Mouse (Mus musculus): ENCODE results near the gene Lman1l. TPM values are rescaled to one million over a fixed set of nuclear protein-coding genes. Genes with fewer than 3 reads are reported as not detected.

Gene Lman1l
- polyA plus RNA-seq (2011; ENCODE audit: insufficient read length, low read depth, missing spikeins): not detected in 2 replicates

GRCm38 (mm10) chr9:57620674-57621073 is at the start of gene Lman1l:
Lman1l (minus strand) TSS chr9:57620774.
- TF ChIP-seq CTCF (IDR thresholded peaks at IDR 0.05; ENCODE audit: borderline replicate concordance, insufficient read depth, low read length) (no peak), POLR2A (IDR thresholded peaks at IDR 0.05; ENCODE audit: low read depth, low read length) (no peak)
- Histone ChIP-seq H3K4me3 (ENCODE audit: insufficient read depth, low read length) (no peak within 1 kb of the TSS), H3K27ac (ENCODE audit: insufficient read depth, low read length) (no peak within 1 kb of the TSS), H3K4me1 (ENCODE audit: control insufficient read depth, insufficient read depth, low read length) (0 out of 2 replicates have a peak, but pooled peaks cover 1% of the 10 kb centered on the region)

GRCm38 (mm10) chr9:57669566-57669965 is 49.0 kb upstream of the Lman1l start:
- Histone ChIP-seq H3K4me3 (ENCODE audit: insufficient read depth, low read length) (no peak overlapping the region), H3K4me1 (ENCODE audit: control insufficient read depth, insufficient read depth, low read length) (no peaks in the 10 kb centered on the region), H3K27ac (ENCODE audit: insufficient read depth, low read length) (no peak overlapping the region)
- TF ChIP-seq CTCF (IDR thresholded peaks at IDR 0.05; ENCODE audit: borderline replicate concordance, insufficient read depth, low read length) (no peak), POLR2A (IDR thresholded peaks at IDR 0.05; ENCODE audit: low read depth, low read length) (no peak)

GRCm38 (mm10) chr9:57668277-57668676 is 47.7 kb upstream of the Lman1l start:
- Histone ChIP-seq H3K27ac (ENCODE audit: insufficient read depth, low read length) (no peak overlapping the region), H3K4me3 (ENCODE audit: insufficient read depth, low read length) (no peak overlapping the region), H3K4me1 (ENCODE audit: control insufficient read depth, insufficient read depth, low read length) (no peaks in the 10 kb centered on the region)
- TF ChIP-seq CTCF (IDR thresholded peaks at IDR 0.05; ENCODE audit: borderline replicate concordance, insufficient read depth, low read length): no peak
- no peak for TF ChIP-seq POLR2A (IDR thresholded peaks at IDR 0.05; ENCODE audit: low read depth, low read length)

- Histone ChIP-seq H3K4me3 (ENCODE audit: insufficient read depth, low read length) (no peak overlapping the region), H3K27ac (ENCODE audit: insufficient read depth, low read length) (no peak overlapping the region), H3K4me1 (ENCODE audit: control insufficient read depth, insufficient read depth, low read length) (no peaks in the 10 kb centered on the region)
- TF ChIP-seq CTCF (IDR thresholded peaks at IDR 0.05; ENCODE audit: borderline replicate concordance, insufficient read depth, low read length): no peak
- no peak for TF ChIP-seq POLR2A (IDR thresholded peaks at IDR 0.05; ENCODE audit: low read depth, low read length)
Measured at GRCm38 (mm10) chr9:57667817-57668216, 47.2 kb upstream of the Lman1l start.

GRCm38 (mm10) chr9:57667136-57667535 is 46.6 kb upstream of the Lman1l start:
- TF ChIP-seq POLR2A (IDR thresholded peaks at IDR 0.05; ENCODE audit: low read depth, low read length): no peak
- no peak for TF ChIP-seq CTCF (IDR thresholded peaks at IDR 0.05; ENCODE audit: borderline replicate concordance, insufficient read depth, low read length)
- no peak overlapping the region for H3K4me3 ChIP-seq (ENCODE audit: insufficient read depth, low read length)
- no peak overlapping the region for H3K27ac ChIP-seq (ENCODE audit: insufficient read depth, low read length)
- no peaks in the 10 kb centered on the region for H3K4me1 ChIP-seq (ENCODE audit: control insufficient read depth, insufficient read depth, low read length)

- Histone ChIP-seq H3K4me1 (ENCODE audit: control insufficient read depth, insufficient read depth, low read length) (no peaks in the 10 kb centered on the region), H3K27ac (ENCODE audit: insufficient read depth, low read length) (no peak overlapping the region), H3K4me3 (ENCODE audit: insufficient read depth, low read length) (no peak overlapping the region)
- TF ChIP-seq CTCF (IDR thresholded peaks at IDR 0.05; ENCODE audit: borderline replicate concordance, insufficient read depth, low read length) (no peak), POLR2A (IDR thresholded peaks at IDR 0.05; ENCODE audit: low read depth, low read length) (no peak)
Measured at GRCm38 (mm10) chr9:57666536-57666935, 46.0 kb upstream of the Lman1l start.

GRCm38 (mm10) chr9:57664616-57665015 is 44.0 kb upstream of the Lman1l start:
- H3K4me1 ChIP-seq (ENCODE audit: control insufficient read depth, insufficient read depth, low read length): no peaks in the 10 kb centered on the region
- no peak overlapping the region for H3K27ac ChIP-seq (ENCODE audit: insufficient read depth, low read length)
- H3K4me3 ChIP-seq (ENCODE audit: insufficient read depth, low read length): no peak overlapping the region
- TF ChIP-seq CTCF (IDR thresholded peaks at IDR 0.05; ENCODE audit: borderline replicate concordance, insufficient read depth, low read length) (no peak), POLR2A (IDR thresholded peaks at IDR 0.05; ENCODE audit: low read depth, low read length) (no peak)

GRCm38 (mm10) chr9:57661552-57661951 is 41.0 kb upstream of the Lman1l start:
- TF ChIP-seq POLR2A (IDR thresholded peaks at IDR 0.05; ENCODE audit: low read depth, low read length) (no peak), CTCF (IDR thresholded peaks at IDR 0.05; ENCODE audit: borderline replicate concordance, insufficient read depth, low read length) (no peak)
- Histone ChIP-seq H3K4me3 (ENCODE audit: insufficient read depth, low read length) (no peak overlapping the region), H3K27ac (ENCODE audit: insufficient read depth, low read length) (no peak overlapping the region), H3K4me1 (ENCODE audit: control insufficient read depth, insufficient read depth, low read length) (no peaks in the 10 kb centered on the region)

- Histone ChIP-seq H3K4me1 (ENCODE audit: control insufficient read depth, insufficient read depth, low read length) (no peaks in the 10 kb centered on the region), H3K4me3 (ENCODE audit: insufficient read depth, low read length) (no peak overlapping the region), H3K27ac (ENCODE audit: insufficient read depth, low read length) (no peak overlapping the region)
- TF ChIP-seq CTCF (IDR thresholded peaks at IDR 0.05; ENCODE audit: borderline replicate concordance, insufficient read depth, low read length) (no peak), POLR2A (IDR thresholded peaks at IDR 0.05; ENCODE audit: low read depth, low read length) (no peak)
Measured at GRCm38 (mm10) chr9:57660501-57660900, 39.9 kb upstream of the Lman1l start.

GRCm38 (mm10) chr9:57659774-57660173 is 39.2 kb upstream of the Lman1l start:
- Histone ChIP-seq H3K27ac (ENCODE audit: insufficient read depth, low read length) (no peak overlapping the region), H3K4me3 (ENCODE audit: insufficient read depth, low read length) (no peak overlapping the region), H3K4me1 (ENCODE audit: control insufficient read depth, insufficient read depth, low read length) (no peaks in the 10 kb centered on the region)
- TF ChIP-seq CTCF (IDR thresholded peaks at IDR 0.05; ENCODE audit: borderline replicate concordance, insufficient read depth, low read length) (peak; percentile 81; the same call in 1 of the 2 replicates), POLR2A (IDR thresholded peaks at IDR 0.05; ENCODE audit: low read depth, low read length) (no peak)

- Histone ChIP-seq H3K4me1 (ENCODE audit: control insufficient read depth, insufficient read depth, low read length) (no peaks in the 10 kb centered on the region), H3K4me3 (ENCODE audit: insufficient read depth, low read length) (no peak overlapping the region), H3K27ac (ENCODE audit: insufficient read depth, low read length) (no peak overlapping the region)
- TF ChIP-seq POLR2A (IDR thresholded peaks at IDR 0.05; ENCODE audit: low read depth, low read length) (no peak), CTCF (IDR thresholded peaks at IDR 0.05; ENCODE audit: borderline replicate concordance, insufficient read depth, low read length) (no peak)
Measured at GRCm38 (mm10) chr9:57658970-57659369, 38.4 kb upstream of the Lman1l start.
